Mouse (Mus musculus) heart, embryonic 16.5 days (tissue): ENCODE results near the gene Sh3bp1. TPM values are rescaled to one million over a fixed set of nuclear protein-coding genes. Genes with fewer than 3 reads are reported as not detected.
A peak's percentile ranks its signal among the peaks of the same experiment; 100 is the strongest.

Experiments
- ATAC-seq: fragments of 200-750 bp; cut with Nextera tagmentation; replicated peaks from 2 replicates; pipeline ENCODE4 v1.8.0; 2017; ENCODE audit warnings: moderate number of reproducible peaks; ENCODE audit not compliant: insufficient read depth, low FRiP score; ENCODE audit errors: extremely low read depth
- H3K27ac ChIP-seq: fragments of 300-500 bp; sonication (generic); 2 replicates; pipeline ENCODE4 v1.5.1; 2014; ENCODE audit warnings: mild to moderate bottlenecking, low read length, control low read depth, moderate library complexity
- H3K27me3 ChIP-seq: fragments of 300-500 bp; sonication (generic); 2 replicates; pipeline ENCODE4 v1.6.1; 2014; ENCODE audit warnings: low read length, mixed read lengths; ENCODE audit not compliant: control insufficient read depth, insufficient read depth
- H3K36me3 ChIP-seq: fragments of 300-500 bp; sonication (generic); 2 replicates; pipeline ENCODE4 v1.6.1; 2014; ENCODE audit not compliant: control insufficient read depth, insufficient read depth
- H3K4me1 ChIP-seq: fragments of 300-500 bp; sonication (generic); 2 replicates; pipeline ENCODE4 v1.6.1; 2014; ENCODE audit warnings: low read length, mixed read lengths; ENCODE audit not compliant: control insufficient read depth, insufficient read depth
- H3K4me2 ChIP-seq: fragments of 300-500 bp; sonication (generic); 2 replicates; pipeline ENCODE4 v1.6.1; 2014; ENCODE audit warnings: low read depth, mild to moderate bottlenecking, control low read depth, low read length
- H3K4me3 ChIP-seq: fragments of 300-500 bp; sonication (generic); 2 replicates; pipeline ENCODE4 v1.5.1; 2014; ENCODE audit warnings: mild to moderate bottlenecking, control low read depth, low read length
- H3K9ac ChIP-seq: fragments of 300-500 bp; sonication (generic); 2 replicates; pipeline ENCODE4 v1.6.1; 2014; ENCODE audit warnings: low read length, control low read depth
- H3K9me3 ChIP-seq: fragments of 300-500 bp; sonication (generic); replicated peaks from 2 replicates; pipeline ENCODE4 v1.6.1; 2016; ENCODE audit warnings: low read length; ENCODE audit not compliant: control insufficient read depth
- WGBS: fragments of 180-500 bp; shearing (Covaris S2); extraction: QIAGEN DNeasy Blood & Tissue Kit; methylation state at CpG from one replicate; pipeline ENCODE4 v1.1.7; 2014; 5-methylcytosine and 5-hydroxymethylcytosine counted together
- polyA plus RNA-seq: library from polyadenylated mRNA; unstranded; fragments of >200 nt; fragmentation: Nextera tagmentation; extraction: Ambion mirVana; gene quantifications from 2 replicates; pipeline ENCODE4 v1.2.1, GENCODE M21; 2015

Gene Sh3bp1
- polyA plus RNA-seq, 1 experiment from 2014 or later = 19.8 TPM

DNA sequence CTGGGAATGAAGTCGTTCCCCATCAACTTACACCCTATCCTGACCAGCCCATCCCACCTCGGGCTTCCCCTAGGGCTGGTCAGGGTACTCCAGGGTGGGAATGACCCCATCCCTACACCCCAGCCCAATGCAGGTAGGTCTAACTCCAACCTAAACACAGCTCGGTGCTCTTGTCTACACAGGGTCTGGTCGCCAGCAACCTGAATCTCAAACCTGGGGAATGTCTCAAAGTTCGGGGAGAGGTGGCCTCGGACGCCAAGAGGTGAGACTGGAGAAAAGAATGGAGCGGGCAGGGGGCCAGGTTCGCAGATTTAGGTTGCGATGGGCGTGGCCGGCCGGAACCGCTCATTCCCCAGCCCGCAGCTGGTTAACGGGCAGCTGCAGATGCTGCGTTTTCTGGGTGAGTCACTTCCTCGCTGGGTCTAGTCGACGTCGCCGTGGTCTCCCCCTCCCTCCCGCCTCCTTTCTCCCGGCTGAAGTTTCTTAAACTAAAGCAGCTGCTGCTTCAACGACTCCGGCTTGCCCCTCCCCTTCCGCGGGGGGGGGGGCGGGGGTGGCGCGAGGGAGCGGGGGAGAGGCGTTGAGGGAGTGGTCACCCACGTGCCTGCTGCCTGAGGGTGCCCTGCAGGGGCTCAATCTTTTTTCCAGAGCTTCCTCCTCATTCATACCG is 28.4 kb downstream of the Sh3bp1 start:
- WGBS = 1% methylated on average over 29 of the region's 35 CpGs
- Histone ChIP-seq H3K9me3 (no peaks in the 10 kb centered on the region), H3K4me2 (peak overlapping the region; percentile 96), H3K9ac (peak overlapping the region; percentile 61), H3K27ac (peak overlapping the region; percentile 99), H3K36me3 (peaks cover 8% of the 10 kb centered on the region; the same call in 1 of the 2 replicates), H3K4me3 (peak overlapping the region; percentile 46), H3K4me1 (peaks cover 34% of the 10 kb centered on the region), H3K27me3 (no peaks in the 10 kb centered on the region)
- ATAC-seq = peak; percentile 17; the same call in 1 of the 2 replicates

DNA sequence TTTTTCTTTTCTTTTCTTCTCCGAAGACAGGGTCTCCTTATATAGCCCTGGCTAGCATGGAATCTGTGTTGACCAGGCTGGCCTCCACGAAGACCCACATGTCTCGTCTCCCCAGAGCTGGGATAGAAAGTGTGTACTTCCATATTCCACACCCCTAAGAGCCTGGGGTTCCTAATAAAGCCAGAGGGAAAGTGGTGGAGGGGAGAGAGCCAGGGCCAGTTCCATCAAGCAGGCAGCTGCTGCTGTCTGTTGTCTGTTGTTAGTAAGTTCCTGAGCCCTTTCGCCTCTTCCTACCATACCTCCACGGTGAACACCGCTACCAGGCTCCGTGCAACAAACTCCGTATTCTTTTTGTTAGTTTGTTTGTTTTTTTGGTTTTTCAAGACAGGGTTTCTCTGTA is 29.0 kb downstream of the Sh3bp1 start:
- peak overlapping the region; percentile 96 for H3K4me2 ChIP-seq
- H3K4me1 ChIP-seq = peaks cover 34% of the 10 kb centered on the region
- peak overlapping the region; percentile 46 for H3K4me3 ChIP-seq
- peak overlapping the region; percentile 2 for H3K9ac ChIP-seq
- H3K36me3 ChIP-seq = peaks cover 8% of the 10 kb centered on the region; the same call in 1 of the 2 replicates
- no peaks in the 10 kb centered on the region for H3K9me3 ChIP-seq
- 53% methylated on average over 8 of the region's 8 CpGs for WGBS
- no peak for ATAC-seq
- H3K27ac ChIP-seq = peak overlapping the region; percentile 58; the same call in 1 of the 2 replicates
- H3K27me3 ChIP-seq = no peaks in the 10 kb centered on the region

GRCm38 (mm10) chr15:78930192-78930706 is 30.7 kb downstream of the Sh3bp1 start:
- Histone ChIP-seq H3K36me3 (peaks cover 8% of the 10 kb centered on the region; the same call in 1 of the 2 replicates), H3K27me3 (no peaks in the 10 kb centered on the region), H3K9ac (no peak overlapping the region), H3K4me2 (no peak overlapping the region), H3K4me3 (no peak overlapping the region), H3K4me1 (peaks cover 36% of the 10 kb centered on the region), H3K9me3 (no peaks in the 10 kb centered on the region), H3K27ac (no peak overlapping the region)
- no peak for ATAC-seq
- WGBS = 87% methylated on average over 6 of the region's 6 CpGs

GRCm38 (mm10) chr15:78930801-78931426 is 31.3 kb downstream of the Sh3bp1 start:
- Histone ChIP-seq H3K36me3 (peaks cover 8% of the 10 kb centered on the region; the same call in 1 of the 2 replicates), H3K4me1 (peaks cover 35% of the 10 kb centered on the region), H3K9me3 (no peaks in the 10 kb centered on the region), H3K27ac (no peak overlapping the region), H3K4me3 (no peak overlapping the region), H3K27me3 (no peaks in the 10 kb centered on the region), H3K4me2 (no peak overlapping the region), H3K9ac (no peak overlapping the region)
- ATAC-seq = no peak
- WGBS = 74% methylated on average over 7 of the region's 7 CpGs

- peaks cover 29% of the 10 kb centered on the region for H3K4me1 ChIP-seq
- H3K9me3 ChIP-seq = no peaks in the 10 kb centered on the region
- peaks cover 8% of the 10 kb centered on the region; the same call in 1 of the 2 replicates for H3K36me3 ChIP-seq
- H3K4me2 ChIP-seq = no peak overlapping the region
- H3K27ac ChIP-seq = no peak overlapping the region
- no peak overlapping the region for H3K4me3 ChIP-seq
- no peak for ATAC-seq
- H3K9ac ChIP-seq = no peak overlapping the region
- H3K27me3 ChIP-seq = no peaks in the 10 kb centered on the region
- 15% methylated on average over 3 of the region's 3 CpGs for WGBS
Observed at GRCm38 (mm10) chr15:78931577-78931976, 32.0 kb downstream of the Sh3bp1 start.

- under 1% methylated on average over 42 of the region's 42 CpGs for WGBS
- Histone ChIP-seq H3K4me1 (peaks cover 16% of the 10 kb centered on the region), H3K27ac (peak within 1 kb of the TSS; percentile 48), H3K9ac (peak within 1 kb of the TSS; percentile 77), H3K4me2 (peak within 1 kb of the TSS; percentile 74), H3K36me3 (peaks cover 19% of the 10 kb centered on the region), H3K27me3 (no peaks in the 10 kb centered on the region), H3K9me3 (no peaks in the 10 kb centered on the region), H3K4me3 (peak within 1 kb of the TSS; percentile 64)
- ATAC-seq = peak; percentile 81
Observed at GRCm38 (mm10) chr15:78934784-78935320, 35.3 kb downstream of the Sh3bp1 start, which contains the start of gene Nol12. Nol12 (plus strand) TSS chr15:78934933.

GRCm38 (mm10) chr15:78936403-78936802 is 36.8 kb downstream of the Sh3bp1 start:
- H3K4me2 ChIP-seq = no peak overlapping the region
- peaks cover 23% of the 10 kb centered on the region for H3K36me3 ChIP-seq

DNA sequence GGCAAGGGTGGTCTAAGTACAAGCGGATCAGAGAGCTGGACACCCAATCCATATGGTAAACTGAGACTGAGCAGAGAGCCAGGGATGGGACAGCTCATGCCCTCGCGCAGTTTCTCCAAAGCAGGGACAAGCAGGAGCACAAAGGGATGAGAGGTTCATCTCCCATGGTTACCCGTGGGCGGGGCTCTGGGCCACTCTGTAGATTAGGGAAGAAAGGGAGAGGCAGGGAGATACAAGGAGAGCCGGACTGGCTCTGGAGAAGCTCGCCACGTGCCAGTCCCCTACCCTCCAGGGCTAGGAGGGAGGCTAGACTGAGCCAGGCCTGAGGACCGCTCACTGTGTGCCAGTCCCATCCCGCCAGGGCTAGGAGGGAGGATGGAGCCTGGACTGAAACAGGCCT is 37.7 kb downstream of the Sh3bp1 start:
- H3K27ac ChIP-seq = no peak overlapping the region
- H3K9me3 ChIP-seq = no peaks in the 10 kb centered on the region
- no peak for ATAC-seq
- H3K9ac ChIP-seq = no peak overlapping the region
- no peak overlapping the region for H3K4me3 ChIP-seq
- H3K4me2 ChIP-seq = no peak overlapping the region
- H3K4me1 ChIP-seq = peaks cover 11% of the 10 kb centered on the region
- H3K36me3 ChIP-seq = peaks cover 25% of the 10 kb centered on the region
- H3K27me3 ChIP-seq = no peaks in the 10 kb centered on the region
- WGBS = 85% methylated on average over 10 of the region's 10 CpGs

More at GRCm38 (mm10) chr15:78936403-78936802, 36.8 kb downstream of the Sh3bp1 start:
- H3K9me3 ChIP-seq = no peaks in the 10 kb centered on the region
- H3K4me3 ChIP-seq = no peak overlapping the region
- 85% methylated on average over 12 of the region's 12 CpGs for WGBS
- no peak overlapping the region for H3K27ac ChIP-seq
- H3K4me1 ChIP-seq = peaks cover 15% of the 10 kb centered on the region
- no peaks in the 10 kb centered on the region for H3K27me3 ChIP-seq
- no peak overlapping the region for H3K9ac ChIP-seq
- no peak for ATAC-seq

GRCm38 (mm10) chr15:78937963-78938362 is 38.4 kb downstream of the Sh3bp1 start:
- ATAC-seq = no peak
- Histone ChIP-seq H3K9ac (no peak overlapping the region), H3K36me3 (peaks cover 25% of the 10 kb centered on the region), H3K4me1 (peaks cover 15% of the 10 kb centered on the region), H3K4me2 (no peak overlapping the region), H3K4me3 (no peak overlapping the region), H3K9me3 (no peaks in the 10 kb centered on the region), H3K27ac (no peak overlapping the region), H3K27me3 (no peaks in the 10 kb centered on the region)
- WGBS = 76% methylated on average over 2 of the region's 2 CpGs
